Mouse (Mus musculus) lung, adult 2 months (tissue): ENCODE results near the gene Ndrg4. TPM values are rescaled to one million over a fixed set of nuclear protein-coding genes. Genes with fewer than 3 reads are reported as not detected.

Experiments used
- DNase-seq: peaks from one replicate; pipeline ENCODE4 v3.0.0; 2022
- H3K4me1 ChIP-seq: fragments of 200-500 bp; 2 replicates; pipeline ENCODE4 v1.6.1; 2011; ENCODE audit warnings: low read length; ENCODE audit not compliant: control insufficient read depth, insufficient read depth
- H3K4me3 ChIP-seq: fragments of 200-500 bp; replicated peaks from 2 replicates; pipeline ENCODE3; 2011; ENCODE audit warnings: low read depth, mild to moderate bottlenecking, control low read depth, low read length; ENCODE audit errors: extremely low read depth
- CTCF ChIP-seq: fragments of 200-500 bp; IDR thresholded peaks from 2 replicates; pipeline ENCODE4 v1.5.1; 2011; ENCODE audit warnings: mild to moderate bottlenecking, low read length, control low read depth; ENCODE audit not compliant: insufficient read depth
- POLR2A ChIP-seq: fragments of 200-500 bp; IDR thresholded peaks from 2 replicates; pipeline ENCODE4 v1.6.1; 2011; ENCODE audit warnings: low read depth, mild to moderate bottlenecking, control low read depth, low read length, borderline replicate concordance; ENCODE audit errors: extremely low read depth
- WGBS: fragments of 180-500 bp; shearing (Covaris S2); methylation state at CpG from one replicate; pipeline ENCODE4 v1.1.7; 2018; 5-methylcytosine and 5-hydroxymethylcytosine counted together
- polyA plus RNA-seq: library from polyadenylated mRNA; depleted of rRNA; stranded (reverse); fragments of >200 nt; gene quantifications from 2 replicates; pipeline ENCODE4 v1.2.3, GENCODE M21; 2012; rRNA removed

The Ndrg4 gene
- polyA plus RNA-seq, 1 experiment, result 21.5 TPM

DNA sequence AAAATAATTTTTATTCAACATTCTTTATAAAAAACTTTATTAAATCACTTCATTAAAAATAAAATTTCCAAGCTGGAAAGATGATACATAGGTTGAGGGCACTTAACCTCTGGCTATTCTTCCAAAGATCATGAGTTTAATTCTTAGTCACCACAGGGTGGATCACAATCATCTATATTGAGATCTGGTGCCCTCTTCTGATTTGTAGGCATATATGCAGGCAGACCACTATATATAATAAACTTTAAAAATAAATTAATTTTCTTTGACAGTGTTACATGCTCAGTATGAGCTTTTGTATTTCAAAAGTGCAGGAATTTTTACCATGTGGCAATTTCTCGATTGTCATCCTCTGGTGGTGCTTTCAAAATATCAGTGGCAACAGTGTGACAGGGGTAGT, 87.4 kb downstream of the Ndrg4 start:
- H3K4me3 ChIP-seq, result no peak overlapping the region
- WGBS, result 82% methylated on average over 1 of the region's 1 CpGs
- no peaks in the 10 kb centered on the region for H3K4me1 ChIP-seq
- DNase-seq, result no peak
- TF ChIP-seq CTCF, result no peak
- no peak for TF ChIP-seq POLR2A

Other genes with a start within 250 kb of the Ndrg4 start
- 65.0 and 66.0 TPM in 2 replicates for gene Cfap20, start 242.1 kb upstream of the Ndrg4 start, polyA plus RNA-seq
- 13.2 and 21.7 TPM in 2 replicates for gene Csnk2a2, start 186.9 kb upstream of the Ndrg4 start, polyA plus RNA-seq
- 2.6 and 4.7 TPM in 2 replicates for gene Ccdc113, start 142.9 kb upstream of the Ndrg4 start, polyA plus RNA-seq
- gene Prss54, start 100.6 kb upstream of the Ndrg4 start, polyA plus RNA-seq, result 0.10 TPM in 1 of 2 replicates, not detected in the other
- gene Gins3, start 43.5 kb upstream of the Ndrg4 start, polyA plus RNA-seq, result 0.91 and 1.3 TPM in 2 replicates
- gene Setd6, start 38.9 kb downstream of the Ndrg4 start, polyA plus RNA-seq, result 8.9 and 13.8 TPM in 2 replicates
- gene Cnot1, start 130.5 kb downstream of the Ndrg4 start, polyA plus RNA-seq, result 63.1 and 94.5 TPM in 2 replicates
- gene Sap18b, start 148.4 kb downstream of the Ndrg4 start, polyA plus RNA-seq, result 30.0 and 33.3 TPM in 2 replicates
- 21.8 and 26.3 TPM in 2 replicates for gene Slc38a7, start 176.6 kb downstream of the Ndrg4 start, polyA plus RNA-seq
- 51.4 and 70.8 TPM in 2 replicates for gene Got2, start 211.6 kb downstream of the Ndrg4 start, polyA plus RNA-seq